Mouse (Mus musculus): ENCODE results near the gene Pigs.

The Pigs gene

GRCm38 (mm10) chr11:78327634-78328511 lies at the start of gene Pigs:
Gene Pigs, plus strand, starts transcription at chr11:78328415.
- peak; percentile 97 for DNase-seq

GRCm38 (mm10) chr11:78278853-78279252 lies 49.4 kb upstream of the Pigs start:
- DNase-seq = no peak

DNA sequence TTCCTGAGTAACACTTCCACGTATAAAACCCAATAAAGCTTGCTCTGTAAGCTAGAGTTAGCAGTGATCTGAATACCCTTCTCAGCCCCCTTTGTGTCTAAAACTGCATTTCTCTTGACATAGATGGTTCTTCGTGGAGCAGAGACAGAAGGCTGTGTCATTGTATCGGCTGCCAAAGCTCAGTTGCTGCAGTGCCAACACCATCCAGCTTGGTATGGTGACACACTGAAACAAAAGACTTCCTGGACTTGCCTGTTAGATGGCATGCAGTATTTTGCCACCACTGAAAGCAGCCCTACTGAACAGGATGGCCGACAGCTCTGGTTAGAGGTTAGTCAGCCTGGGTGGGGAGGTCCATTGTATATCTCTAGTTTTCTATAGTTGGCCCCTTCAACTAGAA lies 48.6 kb upstream of the Pigs start:
- no peak for DNase-seq

DNA sequence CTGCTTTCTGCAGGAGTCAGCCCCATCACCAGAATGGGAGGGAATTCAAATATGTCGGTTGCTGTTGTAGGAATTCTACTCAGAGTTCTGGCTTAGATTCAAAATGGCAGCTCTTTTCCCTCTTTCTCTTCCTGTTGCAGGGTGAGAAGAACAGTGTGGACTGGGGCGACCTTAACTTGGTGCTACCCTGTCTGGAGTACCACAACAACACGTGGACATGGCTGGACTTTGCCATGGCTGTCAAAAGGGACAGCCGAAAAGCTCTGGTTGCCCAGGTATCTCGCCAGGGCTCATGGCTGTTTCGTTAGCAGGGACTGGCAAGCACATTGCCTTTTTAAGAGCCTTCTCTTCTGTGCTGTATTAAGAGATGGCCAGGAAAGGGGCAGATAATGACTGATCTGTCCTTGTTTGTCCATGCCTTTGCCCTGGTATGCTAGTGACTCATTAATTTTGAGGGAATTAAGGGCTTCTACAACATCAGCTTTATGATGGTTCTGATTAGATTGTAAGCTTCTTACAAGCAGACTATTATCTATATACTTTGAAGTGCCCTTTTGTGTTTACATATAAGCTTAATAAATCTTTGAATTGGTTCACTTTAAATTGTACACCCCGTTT lies 39.0 kb upstream of the Pigs start:
- no peak for DNase-seq

GRCm38 (mm10) chr11:78290654-78291053 lies 37.6 kb upstream of the Pigs start, which contains the start of gene BC030499:
Gene BC030499, plus strand, starts transcription at chr11:78290841.
- DNase-seq = no peak

DNA sequence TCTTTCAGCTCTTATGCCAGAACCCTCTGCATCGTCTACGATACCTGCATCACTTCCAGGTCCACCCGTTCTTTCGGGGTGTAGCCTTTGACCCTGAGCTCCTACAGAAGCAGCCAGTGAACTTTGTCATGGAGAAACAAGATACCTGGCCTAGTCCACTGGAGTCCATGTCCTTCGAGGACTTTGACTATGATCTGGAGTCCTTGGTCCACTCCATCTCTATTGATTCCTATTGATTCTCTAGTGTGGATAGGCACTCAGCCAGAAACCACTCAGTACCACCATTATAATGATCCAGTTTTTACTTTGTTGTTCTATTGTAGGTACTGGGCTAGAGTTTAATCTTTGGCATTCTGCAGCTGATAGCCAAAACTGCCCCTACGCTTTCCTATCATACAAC lies 33.6 kb upstream of the Pigs start:
- no peak for DNase-seq

DNA sequence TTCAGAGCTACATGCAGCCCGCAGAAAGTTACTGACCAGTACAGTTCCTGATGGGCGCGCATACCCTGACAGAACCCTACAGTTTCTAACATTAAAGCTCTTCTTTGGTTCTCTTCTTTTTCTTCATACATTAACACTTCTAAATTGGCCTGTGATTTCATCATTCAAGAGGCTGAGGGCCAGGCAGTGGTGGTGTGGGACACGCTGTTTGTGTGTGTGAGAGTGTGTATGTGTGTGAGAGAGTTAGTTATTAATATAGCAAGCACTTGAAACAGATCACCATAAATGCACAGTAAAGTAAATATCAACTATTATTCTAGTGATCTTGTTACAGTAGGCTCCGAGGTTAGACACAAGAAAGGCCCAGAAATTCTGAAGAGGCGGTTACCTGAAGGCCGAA lies 27.3 kb upstream of the Pigs start:
- no peak for DNase-seq

DNA sequence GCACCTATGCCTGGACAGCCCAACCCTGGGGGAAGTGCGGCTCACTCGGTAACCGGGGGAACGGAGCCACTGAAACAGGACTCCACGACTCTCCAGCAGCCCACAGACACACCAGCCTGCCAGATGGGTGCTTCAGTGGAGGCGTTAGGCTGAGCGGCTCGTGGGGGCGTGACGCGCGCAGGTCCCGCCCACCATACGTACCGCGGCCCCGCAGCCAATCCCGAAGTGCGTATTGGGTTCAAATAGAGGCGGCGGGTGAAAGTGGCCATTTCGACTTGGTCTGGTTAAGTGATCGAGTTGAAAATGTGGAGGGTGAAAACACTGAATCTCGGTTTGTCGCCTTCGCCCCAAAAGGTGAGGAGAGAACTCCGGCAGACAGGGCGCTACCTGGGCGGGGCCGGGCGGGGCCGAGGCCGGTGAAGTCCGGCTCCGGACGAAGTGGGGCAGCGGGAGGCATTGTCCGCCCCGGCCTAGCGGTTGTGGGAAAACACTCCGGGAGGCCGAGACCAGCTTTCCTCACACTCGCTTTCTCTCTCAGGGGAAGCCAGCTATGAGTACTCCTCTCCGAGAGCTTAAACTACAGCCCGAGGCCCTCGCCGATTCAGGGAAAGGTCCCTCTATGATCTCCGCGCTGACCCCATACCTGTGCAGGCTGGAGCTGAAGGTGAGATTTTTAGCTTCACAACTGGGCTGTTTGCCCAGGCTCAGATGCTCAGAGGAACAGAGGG lies 26.7 kb upstream of the Pigs start, which contains the start of gene Spag5:
TSS of gene Spag5 (plus strand) at position 173 of the 728 bp plus-strand sequence.
- peak; percentile 86 for DNase-seq

DNA sequence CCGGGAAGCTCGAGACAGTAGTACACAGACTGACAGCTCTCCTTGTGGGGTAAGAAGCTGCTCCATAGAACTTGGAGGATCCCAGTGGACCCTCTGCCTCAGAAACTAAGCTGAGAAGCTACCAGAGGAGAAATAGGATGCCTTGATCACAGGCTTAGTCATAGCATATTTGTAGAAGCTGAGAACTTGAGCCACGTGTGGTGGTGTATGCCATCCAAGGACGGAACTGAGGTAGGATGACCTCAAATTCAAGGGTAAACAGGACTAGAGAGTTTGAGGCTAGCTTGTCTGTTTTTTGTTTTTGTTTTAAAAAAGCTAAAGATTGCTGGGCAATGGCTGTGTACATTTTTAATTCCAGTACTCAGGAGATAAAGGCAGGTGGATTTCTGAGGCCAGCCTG lies 22.9 kb upstream of the Pigs start:
- DNase-seq = no peak

DNA sequence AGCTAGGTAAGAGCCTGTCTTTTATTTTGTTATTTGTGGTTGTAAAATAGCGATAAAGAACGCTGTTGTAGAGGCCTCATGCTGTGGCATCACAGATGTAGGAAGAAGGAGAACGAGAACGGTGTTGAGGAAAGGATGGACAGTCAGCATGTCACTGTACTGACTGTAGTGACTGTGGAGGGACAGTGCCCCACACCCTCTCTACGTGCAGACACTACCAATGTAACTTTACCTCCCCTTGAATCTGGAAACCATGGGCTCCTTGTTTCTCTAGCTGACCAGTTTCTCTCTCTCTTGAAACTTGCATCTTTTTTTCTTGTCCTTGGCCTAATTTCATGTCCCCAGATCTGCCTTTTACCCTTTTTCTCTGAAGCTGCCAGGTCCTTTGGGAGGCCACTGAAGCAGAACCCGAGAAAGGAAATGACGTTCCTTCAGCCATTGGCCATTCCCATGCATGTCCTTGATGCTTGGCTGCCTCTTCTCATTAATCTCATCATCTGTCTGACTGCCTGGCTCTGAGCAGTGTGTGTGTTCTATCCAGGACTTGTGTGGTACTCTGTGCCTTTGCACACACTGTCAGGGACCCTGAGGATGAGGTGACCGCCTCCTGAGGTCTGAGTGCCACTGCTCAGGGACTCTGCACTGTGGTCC lies 17.2 kb upstream of the Pigs start:
- DNase-seq = no peak

GRCm38 (mm10) chr11:78313662-78314061 lies 14.6 kb upstream of the Pigs start:
- no peak for DNase-seq

GRCm38 (mm10) chr11:78318411-78318810 lies 9.8 kb upstream of the Pigs start:
- DNase-seq = no peak

DNA sequence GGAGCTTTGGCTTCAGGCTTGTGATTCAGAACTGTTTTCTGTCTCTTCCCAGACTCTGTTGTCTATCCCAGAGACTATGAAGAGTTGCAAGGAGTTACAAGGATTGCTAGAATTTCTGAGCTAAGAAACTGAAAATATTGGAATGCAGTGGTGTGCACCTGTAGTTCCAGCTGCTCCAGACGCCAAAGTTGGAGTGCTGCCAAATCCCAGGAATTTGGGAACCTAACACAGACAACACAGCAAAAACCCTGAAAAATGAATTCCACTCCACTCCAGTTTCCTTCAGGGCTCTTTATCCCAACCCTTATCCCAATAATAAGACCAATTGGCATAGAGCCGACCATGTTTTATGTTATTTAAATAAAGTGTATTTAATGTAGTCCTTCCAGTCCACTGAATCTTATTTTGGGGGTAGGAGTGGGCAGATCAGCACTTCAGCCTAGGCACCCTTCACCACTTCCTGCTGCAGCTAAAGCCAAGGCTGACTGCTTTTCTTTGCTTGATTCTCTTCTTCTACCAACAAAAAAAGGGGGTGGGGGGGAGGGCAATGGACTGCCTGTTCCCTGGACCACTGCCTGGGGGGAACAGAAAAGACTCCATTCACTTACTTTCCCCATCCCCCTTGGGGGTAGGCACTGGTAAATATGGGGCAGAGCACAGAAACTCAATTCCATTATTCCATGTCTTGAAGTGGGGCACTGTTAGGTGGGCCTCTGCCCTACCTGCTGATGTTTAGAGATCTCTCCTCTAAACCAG lies 6.0 kb upstream of the Pigs start:
- DNase-seq = no peak

DNA sequence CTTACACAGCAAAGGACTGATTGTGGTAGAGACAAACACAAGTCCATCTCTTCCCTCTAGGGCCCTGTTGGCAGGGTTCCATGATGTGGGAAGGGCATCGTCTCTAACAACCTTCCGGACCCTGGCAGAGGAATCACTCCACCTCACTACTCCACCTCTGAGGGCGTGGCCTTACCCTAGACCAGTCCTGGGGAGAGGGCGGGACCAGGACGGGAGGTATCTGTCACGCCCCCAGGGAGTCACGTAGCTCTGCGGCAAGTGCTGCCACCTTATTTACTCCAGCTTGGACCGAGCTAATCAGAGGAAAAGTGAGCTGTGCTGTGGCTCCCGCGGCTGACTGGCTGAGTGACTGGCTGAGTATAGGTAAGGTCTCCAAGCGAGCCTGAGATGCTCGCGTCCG lies 5.4 kb upstream of the Pigs start, which contains the start of gene Aldoc:
TSS of gene Aldoc (plus strand) at position 109 of the 400 bp plus-strand sequence.
- DNase-seq = peak; percentile 96

DNA sequence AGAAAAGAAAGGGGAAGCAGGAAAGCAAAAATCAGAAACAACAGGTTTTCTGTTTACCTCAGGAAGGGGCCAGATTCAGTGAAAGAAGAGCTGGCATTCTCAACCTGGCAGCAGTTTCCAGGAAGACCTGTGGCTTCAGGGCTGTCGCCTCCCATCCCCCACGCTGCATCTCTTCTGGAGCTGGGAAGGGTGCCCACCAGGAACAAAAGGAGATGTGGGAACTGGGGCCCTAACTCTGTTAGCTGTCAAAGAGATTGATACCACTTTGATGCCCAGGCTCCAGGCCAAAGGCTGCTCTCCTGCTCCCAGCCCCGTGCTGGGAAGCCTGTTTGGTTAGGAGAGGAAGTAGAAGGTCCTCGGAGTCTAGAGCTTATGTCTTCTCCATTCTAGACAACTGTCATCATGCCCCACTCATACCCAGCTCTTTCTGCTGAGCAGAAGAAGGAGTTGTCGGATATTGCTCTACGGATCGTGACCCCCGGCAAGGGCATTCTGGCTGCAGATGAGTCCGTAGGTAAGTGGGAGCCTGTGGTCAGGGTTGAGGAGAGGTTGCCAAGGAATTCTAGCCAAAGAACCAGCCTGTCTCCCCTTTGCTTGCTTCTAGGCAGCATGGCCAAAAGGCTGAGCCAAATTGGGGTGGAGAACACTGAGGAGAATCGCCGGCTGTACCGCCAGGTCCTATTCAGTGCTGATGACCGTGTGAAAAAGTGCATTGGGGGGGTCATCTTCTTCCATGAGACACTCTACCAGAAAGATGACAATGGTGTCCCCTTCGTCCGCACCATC lies 4.0 kb upstream of the Pigs start:
- peak; percentile 73 for DNase-seq

DNA sequence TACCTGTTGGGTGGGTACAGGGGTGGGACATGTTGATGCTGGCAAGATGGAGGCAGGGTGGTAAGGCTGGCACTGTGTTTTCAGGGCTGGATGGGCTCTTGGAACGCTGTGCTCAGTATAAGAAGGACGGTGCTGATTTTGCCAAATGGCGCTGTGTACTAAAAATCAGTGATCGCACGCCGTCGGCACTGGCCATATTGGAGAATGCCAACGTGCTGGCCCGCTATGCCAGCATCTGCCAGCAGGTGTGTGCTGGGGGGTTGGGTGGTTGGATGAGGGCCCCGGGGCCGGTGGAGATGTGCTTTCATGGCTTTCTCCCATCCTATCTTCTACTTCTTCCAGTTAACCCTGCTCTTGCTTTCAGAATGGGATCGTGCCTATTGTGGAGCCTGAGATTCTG lies 3.2 kb upstream of the Pigs start:
- peak; percentile 59 for DNase-seq

- no peak for DNase-seq
Measured at GRCm38 (mm10) chr11:78327215-78327614, 1.0 kb upstream of the Pigs start.

DNA sequence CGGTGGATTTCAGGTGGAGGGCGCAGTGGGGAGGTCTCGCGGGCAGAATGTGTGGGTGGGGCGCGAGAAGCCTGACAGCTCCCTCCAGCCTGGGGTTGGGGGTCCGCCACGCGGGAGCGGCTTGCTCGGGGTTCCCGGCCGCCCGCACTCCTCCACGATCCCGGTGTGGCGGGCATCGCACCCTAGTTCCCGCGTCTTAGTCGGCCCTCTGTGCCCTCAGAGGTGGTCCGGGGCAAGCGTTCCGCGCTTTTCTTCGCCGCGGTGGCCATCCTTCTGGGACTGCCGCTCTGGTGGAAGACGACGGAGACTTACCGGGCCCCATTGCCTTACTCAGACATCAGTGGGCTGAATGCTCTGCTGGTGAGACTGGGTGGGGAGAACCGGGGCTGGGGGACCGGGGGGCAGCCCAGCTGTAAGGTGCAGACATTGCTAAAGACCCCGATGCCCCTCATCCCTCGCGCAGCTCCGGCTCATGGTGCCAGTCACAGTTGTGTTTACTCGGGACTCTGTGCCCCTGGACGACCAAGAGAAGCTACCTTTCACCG lies 369 bp downstream of the Pigs start:
- no peak for DNase-seq

- DNase-seq = no peak
Measured at GRCm38 (mm10) chr11:78332676-78333075, 4.5 kb downstream of the Pigs start.

DNA sequence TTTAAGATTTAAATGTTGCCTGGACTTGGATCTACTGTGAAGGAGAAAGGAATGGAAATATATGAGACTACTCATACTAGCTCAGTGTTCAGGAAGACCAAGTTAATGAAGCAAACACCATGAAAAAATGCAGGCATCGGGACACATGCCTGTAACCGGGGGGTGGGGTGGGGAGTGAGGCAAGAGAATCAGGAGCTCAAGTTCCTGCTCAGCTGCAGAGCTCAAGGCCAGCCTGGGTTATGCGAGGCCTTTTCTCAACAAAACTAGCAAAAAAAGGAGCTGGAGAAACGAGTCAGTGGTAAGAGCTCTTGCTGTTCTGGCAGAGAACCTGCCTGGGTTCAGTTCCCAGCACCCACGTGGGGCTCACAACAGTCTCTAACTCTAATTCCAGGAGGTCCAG lies 5.8 kb downstream of the Pigs start:
- DNase-seq = no peak

DNA sequence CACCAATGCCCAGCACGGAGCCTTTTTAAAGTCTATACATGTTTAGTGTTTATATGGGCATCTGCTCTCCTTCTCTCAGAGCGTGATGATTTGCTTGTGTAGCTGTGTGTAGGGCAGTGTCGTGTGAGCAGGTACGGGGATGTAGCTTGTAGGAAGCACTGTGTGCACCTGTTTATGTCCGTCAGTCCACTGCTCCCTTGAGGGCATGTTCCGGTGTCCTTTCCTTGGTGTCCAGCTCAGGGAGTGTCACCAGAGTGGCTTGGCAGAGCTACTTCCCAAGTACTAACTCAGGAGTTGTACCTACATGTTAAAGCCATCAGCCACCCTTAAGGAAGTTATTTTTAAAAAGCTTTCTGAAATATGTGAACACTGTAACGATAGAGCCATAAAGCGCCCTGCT lies 8.8 kb downstream of the Pigs start:
- no peak for DNase-seq
